Mouse (Mus musculus) E14TG2a.4 (cell line): Measurements from ENCODE around the gene Tmed2.

Experiments
- CTCF ChIP-seq: conservative IDR thresholded peaks from 2 replicates; pipeline ENCODE4 v1.5.1; 2014; ENCODE audit warnings: low read length
- NANOG ChIP-seq: IDR thresholded peaks from 2 replicates; pipeline ENCODE4 v1.6.1; 2014; ENCODE audit warnings: borderline replicate concordance, low read length, mixed read lengths

- TF ChIP-seq CTCF (no peak), NANOG (no peak)
Measured at GRCm38 (mm10) chr5:124501541-124501940, 39.0 kb upstream of the Tmed2 start.
